Mouse (Mus musculus): ENCODE measurements around the gene Adam8.

DNA sequence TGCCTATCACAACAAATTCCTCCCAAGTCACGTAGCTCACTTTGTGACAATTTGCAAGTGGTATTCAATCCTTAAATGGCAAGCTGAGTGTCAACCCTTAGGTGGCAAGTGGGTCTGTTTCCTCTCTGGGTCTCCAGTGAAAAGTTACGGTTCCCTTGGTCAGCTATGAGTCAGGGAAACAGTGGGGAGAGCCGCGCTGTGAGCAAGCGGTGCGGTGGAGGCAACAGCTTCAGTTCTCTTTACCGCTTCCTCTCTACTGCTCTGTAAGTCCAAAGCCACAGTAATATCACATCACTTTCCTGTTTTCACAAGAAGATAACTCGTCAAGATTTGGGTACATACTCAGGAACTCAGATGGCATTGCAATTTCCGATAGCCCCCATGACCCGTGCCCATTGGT lies 18.1 kb downstream of the Adam8 start:
- TF ChIP-seq CTCF (IDR thresholded peaks at IDR 0.05; ENCODE audit: control insufficient read depth, insufficient read depth, insufficient read length) (no peak), MAX (IDR thresholded peaks at IDR 0.05) (no peak), CEBPB (IDR thresholded peaks at IDR 0.05; ENCODE audit: low read depth) (no peak)
